Mouse (Mus musculus) testis, adult 2 months (tissue): Measurements from ENCODE around the gene Eif4e1b. TPM values are rescaled to one million over a fixed set of nuclear protein-coding genes. Genes with fewer than 3 reads are reported as not detected.

Experiments used
- H3K27ac ChIP-seq: fragments of 200-500 bp; 2 replicates; pipeline ENCODE4 v1.5.1; 2012; ENCODE audit warnings: low read depth, low read length; ENCODE audit not compliant: control insufficient read depth, insufficient read depth
- H3K27me3 ChIP-seq: fragments of 200-500 bp; 2 replicates; pipeline ENCODE4 v1.6.1; 2012; ENCODE audit warnings: mild to moderate bottlenecking, low read length, moderate library complexity; ENCODE audit not compliant: control insufficient read depth, insufficient read depth
- H3K36me3 ChIP-seq: fragments of 200-500 bp; 2 replicates; pipeline ENCODE4 v1.6.1; 2012; ENCODE audit warnings: mild to moderate bottlenecking, low read length; ENCODE audit not compliant: control insufficient read depth, insufficient read depth
- H3K4me1 ChIP-seq: fragments of 200-500 bp; 2 replicates; pipeline ENCODE4 v1.6.1; 2012; ENCODE audit warnings: low read length; ENCODE audit not compliant: control insufficient read depth, insufficient read depth
- H3K4me3 ChIP-seq: fragments of 200-500 bp; 2 replicates; pipeline ENCODE4 v1.5.1; 2012; ENCODE audit warnings: low read depth, mild to moderate bottlenecking, low read length, moderate library complexity, mixed read lengths; ENCODE audit not compliant: control insufficient read depth
- CTCF ChIP-seq: fragments of 200-500 bp; IDR thresholded peaks from 2 replicates; pipeline ENCODE4 v1.5.1; 2012; ENCODE audit warnings: low read depth, mild to moderate bottlenecking, inconsistent platforms, low read length, moderate library complexity; ENCODE audit not compliant: control insufficient read depth, insufficient read depth, insufficient replicate concordance
- POLR2A ChIP-seq: fragments of 200-500 bp; IDR thresholded peaks from 2 replicates; pipeline ENCODE4 v1.6.1; 2012; ENCODE audit warnings: low read depth, mild to moderate bottlenecking, inconsistent platforms, low read length, moderate library complexity; ENCODE audit not compliant: control insufficient read depth
- polyA plus RNA-seq: library from polyadenylated mRNA; depleted of rRNA; stranded (reverse); fragments of >200 nt; gene quantifications from 2 replicates; pipeline ENCODE4 v1.2.3, GENCODE M21; 2012

The Eif4e1b gene
- polyA plus RNA-seq, 1 experiment: 0.51 TPM

DNA sequence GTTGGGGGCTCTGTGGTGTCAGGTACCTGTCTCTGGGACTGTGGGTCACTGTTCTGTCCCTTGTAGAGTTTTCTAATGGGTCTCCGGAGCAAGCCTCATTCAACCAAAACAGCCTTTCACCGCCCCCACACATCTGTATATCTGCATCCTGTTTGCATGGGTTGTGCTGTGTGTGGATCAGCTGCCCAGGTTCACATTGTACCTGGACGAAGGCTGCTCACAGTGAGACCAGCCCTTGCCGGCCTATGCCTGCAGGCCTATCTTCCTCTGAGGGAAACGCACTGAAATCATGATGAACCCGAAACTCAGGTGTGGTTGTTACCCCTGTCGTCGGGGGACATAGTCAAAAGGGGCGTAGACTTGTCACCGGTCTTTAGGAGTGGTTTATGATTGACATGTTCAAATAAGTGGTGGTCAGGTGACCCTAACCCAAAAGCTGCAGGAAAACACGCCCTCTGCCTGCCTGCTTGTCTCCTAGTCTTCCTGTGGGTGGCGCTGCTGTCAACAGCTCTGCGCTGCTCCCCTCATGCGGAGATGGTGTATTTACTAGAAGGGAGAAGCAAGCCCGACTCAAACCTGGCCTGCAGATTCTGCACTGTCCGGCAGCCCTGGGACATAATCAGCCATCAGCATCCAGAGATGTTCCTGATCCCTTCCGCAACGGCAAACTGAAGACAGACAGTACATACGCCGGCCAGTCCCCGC, 21.5 kb downstream of the Eif4e1b start:
- Histone ChIP-seq H3K4me3 (peak overlapping the region; percentile 59), H3K27ac (no peak overlapping the region), H3K27me3 (no peaks in the 10 kb centered on the region; the same call in 1 of the 2 replicates), H3K36me3 (no peaks in the 10 kb centered on the region), H3K4me1 (peaks cover 12% of the 10 kb centered on the region)
- TF ChIP-seq POLR2A (no peak), CTCF (peak; percentile 72; the same call in 1 of the 2 replicates)

DNA sequence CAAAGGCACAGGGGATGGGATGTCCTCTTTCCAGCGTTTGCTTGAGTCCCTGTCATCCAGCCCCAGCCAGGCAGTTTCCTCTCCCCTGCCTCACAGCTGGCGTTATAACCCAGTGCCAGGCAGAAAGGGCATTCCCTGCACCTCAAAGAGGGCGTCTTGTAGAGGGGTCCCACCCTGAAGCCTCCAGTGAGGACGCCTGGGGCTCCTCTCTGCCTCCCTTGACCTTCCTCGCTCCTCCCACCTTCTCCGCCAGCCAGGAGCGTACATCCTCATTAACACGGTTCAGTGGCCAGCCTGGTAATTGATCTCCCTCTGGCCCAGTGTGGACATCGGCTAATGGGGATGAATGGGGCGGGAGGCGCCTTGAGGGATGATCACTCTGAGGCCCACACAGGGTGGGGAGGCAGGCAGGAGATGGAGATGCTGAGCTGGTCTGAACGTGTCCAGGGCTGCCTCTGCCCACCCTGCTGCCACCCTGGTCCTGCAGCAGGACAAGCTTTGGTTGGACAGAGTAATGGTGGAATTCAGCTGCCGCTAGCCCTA, 22.7 kb downstream of the Eif4e1b start:
- H3K36me3 ChIP-seq: no peaks in the 10 kb centered on the region
- H3K27ac ChIP-seq: no peak overlapping the region
- H3K4me3 ChIP-seq: no peak overlapping the region
- H3K27me3 ChIP-seq: no peaks in the 10 kb centered on the region; the same call in 1 of the 2 replicates
- TF ChIP-seq CTCF (no peak), POLR2A (no peak)
- H3K4me1 ChIP-seq: peaks cover 12% of the 10 kb centered on the region

DNA sequence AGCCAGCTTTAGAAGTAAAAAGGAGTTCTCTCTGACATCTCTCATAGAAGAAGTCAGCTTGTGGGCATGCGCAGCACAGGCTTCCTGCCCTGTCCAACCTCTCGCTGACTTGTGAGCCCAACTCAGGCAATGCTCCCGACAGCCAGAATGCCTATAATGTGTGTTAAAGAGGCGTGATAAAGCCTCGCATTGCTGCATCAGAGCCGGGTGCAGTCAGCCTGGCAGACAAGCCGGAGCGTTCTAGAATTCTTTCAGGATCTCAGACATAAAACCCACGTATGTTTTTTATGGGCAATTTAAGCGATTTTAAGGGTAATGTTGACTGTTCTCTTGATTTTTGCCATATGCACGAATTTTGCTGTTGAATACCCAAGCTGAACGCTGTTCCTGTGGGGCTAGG, 24.3 kb downstream of the Eif4e1b start:
- Histone ChIP-seq H3K4me1 (peaks cover 12% of the 10 kb centered on the region), H3K27ac (no peak overlapping the region), H3K27me3 (no peaks in the 10 kb centered on the region; the same call in 1 of the 2 replicates), H3K36me3 (no peaks in the 10 kb centered on the region), H3K4me3 (no peak overlapping the region)
- TF ChIP-seq POLR2A: no peak
- TF ChIP-seq CTCF: no peak

DNA sequence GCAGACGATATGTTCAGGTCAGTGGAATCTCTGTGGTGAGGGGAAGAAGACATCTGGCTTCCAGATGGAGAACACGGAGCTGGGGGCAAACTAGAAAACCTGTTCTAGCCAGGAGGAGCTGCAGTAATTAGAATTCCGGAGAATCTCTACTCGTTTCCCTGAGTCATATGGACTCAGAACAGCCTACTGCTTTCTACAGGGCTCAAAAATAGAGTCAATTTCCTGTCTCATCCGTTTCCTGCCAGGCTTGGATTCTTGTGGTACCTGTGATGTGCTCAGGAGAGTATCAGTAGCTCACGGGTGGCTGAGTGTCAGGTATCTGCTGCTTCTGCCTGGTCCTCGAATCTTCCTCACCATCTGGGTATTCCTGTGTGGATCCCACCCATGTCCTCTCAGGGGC, 27.7 kb downstream of the Eif4e1b start:
- Histone ChIP-seq H3K27ac (no peak overlapping the region), H3K36me3 (no peaks in the 10 kb centered on the region)
- TF ChIP-seq POLR2A (no peak), CTCF (no peak)

DNA sequence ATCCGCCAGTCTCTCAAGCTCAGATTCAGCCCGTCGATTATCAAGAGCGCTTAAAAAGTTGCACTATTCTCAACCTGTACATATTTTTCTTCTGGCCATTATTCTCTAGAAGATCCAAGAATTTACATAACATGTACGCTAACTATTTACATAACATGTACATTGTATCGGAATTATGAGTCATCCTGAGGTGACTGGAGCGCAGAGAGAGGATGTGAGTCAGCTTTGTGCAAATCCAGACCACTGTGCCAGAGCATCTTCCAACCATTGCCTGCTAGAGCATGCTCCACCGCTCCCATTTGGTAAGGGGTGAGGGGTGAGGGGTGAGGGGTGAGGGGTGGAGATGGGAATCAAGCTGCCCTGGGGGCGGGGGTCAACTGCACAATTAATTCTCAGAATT, 29.6 kb downstream of the Eif4e1b start:
- Histone ChIP-seq H3K4me3 (no peak overlapping the region), H3K36me3 (no peaks in the 10 kb centered on the region), H3K4me1 (no peaks in the 10 kb centered on the region), H3K27ac (no peak overlapping the region), H3K27me3 (no peaks in the 10 kb centered on the region)
- TF ChIP-seq POLR2A (no peak), CTCF (no peak)

More for the DNA sequence above, 27.7 kb downstream of the Eif4e1b start:
- no peak overlapping the region for H3K4me3 ChIP-seq
- no peaks in the 10 kb centered on the region for H3K27me3 ChIP-seq
- no peaks in the 10 kb centered on the region for H3K4me1 ChIP-seq

DNA sequence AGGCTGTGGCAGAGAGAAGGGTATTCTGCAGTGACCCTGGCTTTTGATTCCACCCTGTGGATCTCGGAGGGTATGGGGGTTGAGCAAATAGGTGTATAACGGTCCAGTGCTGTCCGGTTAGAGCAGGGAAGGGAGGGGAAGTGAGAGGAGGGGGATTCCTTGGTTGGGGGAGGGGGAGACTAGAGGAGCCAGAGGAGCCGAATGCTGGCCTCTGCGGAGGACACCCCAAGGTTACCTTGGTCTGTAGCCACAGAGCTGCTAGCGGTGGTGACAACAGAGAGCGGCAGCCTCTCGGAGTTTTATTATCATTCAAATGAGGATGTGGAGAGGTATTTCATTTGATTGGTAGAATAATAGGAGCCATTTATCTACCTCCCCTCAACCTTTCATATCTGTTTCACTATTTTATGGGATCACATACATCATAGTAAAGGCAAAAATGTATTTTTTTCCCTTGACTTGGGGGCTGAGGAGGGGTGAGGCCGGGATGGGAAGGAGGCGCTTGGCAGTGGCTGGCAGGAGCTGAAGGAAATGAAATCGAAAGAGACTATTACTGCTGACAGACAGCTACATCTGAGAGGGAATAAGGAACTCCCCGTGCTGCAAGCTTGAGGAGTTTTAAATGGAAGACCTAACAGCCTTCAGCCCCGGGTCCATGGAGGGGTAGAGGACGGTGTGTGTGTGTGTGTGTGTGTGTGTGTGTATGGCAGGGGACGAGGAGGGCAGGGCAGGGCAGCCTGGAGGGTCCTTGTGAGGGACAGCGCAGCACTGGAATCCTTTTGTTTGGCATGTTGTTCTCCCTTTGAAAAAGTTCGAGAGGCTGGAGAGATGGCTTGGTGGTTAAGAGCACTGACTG, 34.8 kb downstream of the Eif4e1b start:
- Histone ChIP-seq H3K4me3 (no peak overlapping the region), H3K27me3 (no peaks in the 10 kb centered on the region), H3K4me1 (no peaks in the 10 kb centered on the region), H3K27ac (no peak overlapping the region), H3K36me3 (no peaks in the 10 kb centered on the region)
- TF ChIP-seq CTCF (no peak), POLR2A (no peak)

DNA sequence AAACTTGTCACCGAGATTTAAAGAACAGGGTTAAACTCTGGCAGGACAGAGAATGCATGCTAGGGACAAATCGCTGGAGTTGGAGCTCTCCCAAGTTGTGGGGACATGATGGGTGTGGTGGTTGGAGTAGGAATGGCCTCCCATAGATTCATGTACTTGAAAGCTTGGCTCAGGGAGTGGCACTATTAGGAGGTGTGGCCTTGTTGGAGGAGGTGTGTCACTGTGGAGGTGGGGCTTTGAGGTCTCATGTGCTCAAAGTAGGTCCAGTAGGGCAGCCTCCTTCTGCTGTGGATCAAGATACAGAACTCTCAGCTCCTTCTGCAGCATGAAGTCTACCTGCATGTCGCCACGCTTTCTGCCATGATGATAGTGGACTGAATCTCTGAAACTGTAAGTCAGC, 37.3 kb downstream of the Eif4e1b start:
- Histone ChIP-seq H3K4me1 (peaks cover 7% of the 10 kb centered on the region), H3K27ac (no peak overlapping the region), H3K27me3 (no peaks in the 10 kb centered on the region), H3K36me3 (no peaks in the 10 kb centered on the region), H3K4me3 (no peak overlapping the region)
- TF ChIP-seq POLR2A (no peak), CTCF (no peak)
